Mouse (Mus musculus): ENCODE measurements around the gene Anxa4.

DNA sequence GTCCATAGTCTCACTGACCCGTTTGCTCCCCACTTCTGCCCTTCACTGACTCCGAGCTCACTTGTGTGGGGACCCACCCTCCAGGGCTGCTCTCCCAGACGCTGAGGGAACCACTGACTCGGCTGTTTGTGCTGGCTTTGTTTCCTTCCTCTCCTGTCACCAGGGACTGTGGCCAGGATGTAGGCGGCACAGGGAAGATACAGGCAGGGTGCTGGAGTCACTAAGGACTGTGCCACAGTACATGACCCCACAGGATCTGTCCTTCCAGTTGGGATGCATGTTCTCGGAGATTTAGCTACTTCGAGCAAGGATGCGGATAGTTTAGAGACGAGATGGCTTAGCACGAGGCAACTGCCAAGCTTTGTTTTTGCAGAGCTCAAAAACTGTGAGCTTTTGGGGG lies 30.4 kb upstream of the Anxa4 start:
- no peak for TF ChIP-seq CTCF (IDR thresholded peaks at IDR 0.05; ENCODE audit: borderline replicate concordance, control insufficient read depth, extremely low read depth, insufficient read depth, low read length, poor library complexity)
- no peak for TF ChIP-seq POLR2A (IDR thresholded peaks at IDR 0.05; ENCODE audit: control insufficient read depth, extremely low read depth, insufficient read depth, low read length, poor library complexity)

Measured in thymus, adult 2 months (tissue).